Mouse (Mus musculus): Measurements from ENCODE around the gene Ampd3. TPM values are rescaled to one million over a fixed set of nuclear protein-coding genes. Genes with fewer than 3 reads are reported as not detected.

The Ampd3 gene
- polyA plus RNA-seq, 2 experiments: 7.0 to 7.1 TPM

DNA sequence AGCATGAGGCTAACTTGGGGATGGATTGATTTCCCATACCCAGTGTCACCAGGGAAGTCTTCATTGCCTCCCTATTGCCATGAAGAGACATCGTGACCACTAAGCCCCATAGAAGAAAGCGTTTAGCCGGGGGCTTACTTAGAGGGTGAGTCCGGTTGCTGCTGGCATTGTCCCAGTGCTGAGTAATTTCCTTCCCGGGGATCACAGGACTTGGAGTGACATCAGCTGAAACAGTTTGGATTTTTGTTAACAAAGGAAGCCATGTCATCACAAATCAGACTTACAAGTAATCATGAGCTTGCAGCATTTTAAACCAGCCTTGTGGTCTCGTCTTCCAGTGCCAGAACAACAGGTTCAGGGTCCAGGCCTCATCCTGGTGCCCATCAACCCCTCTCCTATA is 19.3 kb downstream of the Ampd3 start:
- H3K9me3 ChIP-seq (ENCODE audit: control insufficient read depth, low read length): no peaks in the 10 kb centered on the region
- no peak overlapping the region for H3K9ac ChIP-seq (ENCODE audit: low read depth, low read length, severe bottlenecking)
- TF ChIP-seq POLR2A (IDR thresholded peaks at IDR 0.05; ENCODE audit: borderline replicate concordance, extremely low read depth, insufficient read depth, insufficient read length): no peak
- peaks cover under 1% of the 10 kb centered on the region for H3K4me1 ChIP-seq (ENCODE audit: control insufficient read depth, insufficient read depth, low read length)
- H3K4me2 ChIP-seq (replicated peaks; ENCODE audit: low read depth, low read length, severe bottlenecking): no peak overlapping the region
- no peak overlapping the region for H3K27ac ChIP-seq (replicated peaks; ENCODE audit: low read depth, low read length)
- H3K27me3 ChIP-seq (ENCODE audit: control insufficient read depth, insufficient read depth, low read length): no peaks in the 10 kb centered on the region
- WGBS: 73% methylated on average over 6 of the region's 6 CpGs
- no peak for ATAC-seq (ENCODE audit: low FRiP score, low read depth)
- DNase-seq (ENCODE audit: low spot score): no peak
- H3K36me3 ChIP-seq (ENCODE audit: control insufficient read depth, insufficient read depth, low read length): no peaks in the 10 kb centered on the region
- no peak overlapping the region for H3K4me3 ChIP-seq (replicated peaks; ENCODE audit: low read length)

DNA sequence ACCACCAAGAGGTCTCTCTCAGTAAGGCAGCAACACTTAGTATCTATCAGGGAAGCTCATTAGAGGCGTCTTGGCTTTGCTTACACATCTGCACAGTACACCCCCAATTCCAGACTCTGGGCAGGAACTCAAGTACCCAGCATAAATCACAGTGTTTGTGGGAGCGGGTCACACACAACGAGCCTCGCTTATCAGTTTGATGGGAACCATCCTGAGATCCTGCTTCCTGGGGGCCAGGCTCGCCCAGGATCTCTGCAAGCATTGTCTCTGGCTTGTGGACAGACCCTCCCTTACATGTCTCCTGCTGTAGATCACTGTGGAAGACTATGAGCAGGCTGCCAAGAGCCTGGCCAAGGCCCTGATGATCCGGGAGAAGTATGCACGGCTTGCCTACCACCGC is 22.9 kb downstream of the Ampd3 start:
- WGBS: 75% methylated on average over 8 of the region's 8 CpGs
- no peak overlapping the region for H3K4me3 ChIP-seq (replicated peaks; ENCODE audit: low read length)
- ATAC-seq (ENCODE audit: low FRiP score, low read depth) (no peak), DNase-seq (ENCODE audit: low spot score) (no peak)
- no peak overlapping the region for H3K4me2 ChIP-seq (replicated peaks; ENCODE audit: low read depth, low read length, severe bottlenecking)
- no peak for TF ChIP-seq POLR2A (IDR thresholded peaks at IDR 0.05; ENCODE audit: borderline replicate concordance, extremely low read depth, insufficient read depth, insufficient read length)
- peaks cover 3% of the 10 kb centered on the region; the same call in 1 of the 2 replicates for H3K4me1 ChIP-seq (ENCODE audit: control insufficient read depth, insufficient read depth, low read length)
- H3K9me3 ChIP-seq (ENCODE audit: control insufficient read depth, low read length): no peaks in the 10 kb centered on the region
- no peaks in the 10 kb centered on the region for H3K27me3 ChIP-seq (ENCODE audit: control insufficient read depth, insufficient read depth, low read length)
- no peak overlapping the region for H3K9ac ChIP-seq (ENCODE audit: low read depth, low read length, severe bottlenecking)
- H3K36me3 ChIP-seq (ENCODE audit: control insufficient read depth, insufficient read depth, low read length): no peaks in the 10 kb centered on the region
- no peak overlapping the region for H3K27ac ChIP-seq (replicated peaks; ENCODE audit: low read depth, low read length)

DNA sequence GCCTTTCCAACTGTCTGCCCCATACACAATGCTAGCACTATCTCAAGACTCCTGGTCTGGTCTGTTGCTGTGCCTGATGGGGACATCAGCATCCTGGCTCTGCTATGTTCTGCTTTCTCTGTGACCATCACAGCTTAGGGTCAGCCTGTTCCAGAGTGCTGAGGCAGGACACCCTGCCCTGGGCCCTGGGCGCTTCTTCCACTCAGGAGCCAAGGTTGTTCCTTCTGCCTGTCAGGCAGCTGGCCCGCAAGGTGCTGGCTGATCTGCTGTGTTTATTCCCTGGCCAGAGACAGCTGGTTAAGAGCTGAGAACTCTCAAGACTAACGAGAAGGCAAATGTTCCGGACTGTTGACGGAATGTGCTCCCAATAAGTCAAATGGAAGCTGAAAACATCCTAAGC is 24.2 kb downstream of the Ampd3 start:
- H3K4me3 ChIP-seq (replicated peaks; ENCODE audit: low read length): no peak overlapping the region
- no peaks in the 10 kb centered on the region for H3K9me3 ChIP-seq (ENCODE audit: control insufficient read depth, low read length)
- no peak overlapping the region for H3K27ac ChIP-seq (replicated peaks; ENCODE audit: low read depth, low read length)
- no peak overlapping the region for H3K4me2 ChIP-seq (replicated peaks; ENCODE audit: low read depth, low read length, severe bottlenecking)
- H3K9ac ChIP-seq (ENCODE audit: low read depth, low read length, severe bottlenecking): no peak overlapping the region
- DNase-seq (ENCODE audit: low spot score) (no peak), ATAC-seq (ENCODE audit: low FRiP score, low read depth) (no peak)
- H3K36me3 ChIP-seq (ENCODE audit: control insufficient read depth, insufficient read depth, low read length): no peaks in the 10 kb centered on the region
- no peaks in the 10 kb centered on the region for H3K27me3 ChIP-seq (ENCODE audit: control insufficient read depth, insufficient read depth, low read length)
- peaks cover 5% of the 10 kb centered on the region; the same call in 1 of the 2 replicates for H3K4me1 ChIP-seq (ENCODE audit: control insufficient read depth, insufficient read depth, low read length)
- TF ChIP-seq POLR2A (IDR thresholded peaks at IDR 0.05; ENCODE audit: borderline replicate concordance, extremely low read depth, insufficient read depth, insufficient read length): no peak
- 73% methylated on average over 5 of the region's 5 CpGs for WGBS

DNA sequence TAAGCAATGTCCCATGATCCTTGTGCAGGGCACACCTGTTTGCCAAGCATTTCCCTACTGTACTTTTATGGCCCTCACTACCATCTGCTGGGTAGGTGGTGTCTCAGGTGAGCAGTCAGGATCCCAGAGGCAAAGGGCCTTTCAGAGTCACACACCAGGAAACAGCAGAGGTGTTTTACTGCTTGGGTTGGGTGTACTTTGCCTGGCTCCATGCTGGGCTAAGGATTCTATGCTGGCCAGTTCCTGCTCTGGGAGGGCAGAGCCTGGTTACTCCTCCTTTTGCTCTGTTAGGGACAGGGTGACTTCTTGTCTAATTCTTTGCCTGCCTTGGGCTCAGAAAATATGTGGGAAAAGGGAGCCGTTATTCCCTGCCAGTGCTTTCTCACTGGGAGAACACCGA is 24.8 kb downstream of the Ampd3 start:
- H3K4me1 ChIP-seq (ENCODE audit: control insufficient read depth, insufficient read depth, low read length): peaks cover 5% of the 10 kb centered on the region; the same call in 1 of the 2 replicates
- ATAC-seq (ENCODE audit: low FRiP score, low read depth): no peak
- H3K27me3 ChIP-seq (ENCODE audit: control insufficient read depth, insufficient read depth, low read length): no peaks in the 10 kb centered on the region
- no peaks in the 10 kb centered on the region for H3K9me3 ChIP-seq (ENCODE audit: control insufficient read depth, low read length)
- TF ChIP-seq POLR2A (IDR thresholded peaks at IDR 0.05; ENCODE audit: borderline replicate concordance, extremely low read depth, insufficient read depth, insufficient read length): no peak
- no peak overlapping the region for H3K4me2 ChIP-seq (replicated peaks; ENCODE audit: low read depth, low read length, severe bottlenecking)
- no peak overlapping the region for H3K27ac ChIP-seq (replicated peaks; ENCODE audit: low read depth, low read length)
- H3K36me3 ChIP-seq (ENCODE audit: control insufficient read depth, insufficient read depth, low read length): no peaks in the 10 kb centered on the region
- WGBS: 70% methylated on average over 2 of the region's 2 CpGs
- no peak overlapping the region for H3K9ac ChIP-seq (ENCODE audit: low read depth, low read length, severe bottlenecking)
- no peak overlapping the region for H3K4me3 ChIP-seq (replicated peaks; ENCODE audit: low read length)
- DNase-seq (ENCODE audit: low spot score): no peak

DNA sequence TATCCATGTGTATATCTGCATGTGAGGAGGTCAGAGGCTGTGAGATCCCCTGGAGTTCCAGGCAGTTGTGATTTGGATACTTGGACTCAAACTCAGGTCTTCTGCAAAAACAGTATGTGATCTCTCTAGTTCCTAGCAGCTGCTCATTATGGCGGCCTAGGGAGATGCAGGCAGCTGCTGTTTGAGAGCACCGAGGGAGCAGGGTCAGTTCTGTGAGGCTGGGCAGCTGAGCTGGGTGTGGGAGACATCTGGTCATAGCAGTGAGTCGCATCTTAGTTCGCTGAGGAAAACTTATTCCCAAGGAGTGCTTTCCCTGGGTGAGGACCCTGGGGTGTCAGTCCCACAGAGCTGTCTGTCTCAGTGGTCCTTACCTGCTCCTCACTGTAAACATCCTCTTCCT is 26.7 kb downstream of the Ampd3 start:
- ATAC-seq (ENCODE audit: low FRiP score, low read depth) (no peak), DNase-seq (ENCODE audit: low spot score) (no peak)
- Histone ChIP-seq H3K9ac (ENCODE audit: low read depth, low read length, severe bottlenecking) (no peak overlapping the region), H3K4me3 (replicated peaks; ENCODE audit: low read length) (no peak overlapping the region), H3K4me2 (replicated peaks; ENCODE audit: low read depth, low read length, severe bottlenecking) (no peak overlapping the region), H3K9me3 (ENCODE audit: control insufficient read depth, low read length) (no peaks in the 10 kb centered on the region), H3K4me1 (ENCODE audit: control insufficient read depth, insufficient read depth, low read length) (peaks cover 5% of the 10 kb centered on the region; the same call in 1 of the 2 replicates), H3K27me3 (ENCODE audit: control insufficient read depth, insufficient read depth, low read length) (no peaks in the 10 kb centered on the region), H3K27ac (replicated peaks; ENCODE audit: low read depth, low read length) (no peak overlapping the region), H3K36me3 (ENCODE audit: control insufficient read depth, insufficient read depth, low read length) (no peaks in the 10 kb centered on the region)
- WGBS: 68% methylated on average over 4 of the region's 4 CpGs
- no peak for TF ChIP-seq POLR2A (IDR thresholded peaks at IDR 0.05; ENCODE audit: borderline replicate concordance, extremely low read depth, insufficient read depth, insufficient read length)

Data from limb, embryonic 14.5 days (tissue).